Mouse (Mus musculus): Measurements from ENCODE around the gene Arl3. TPM values are rescaled to one million over a fixed set of nuclear protein-coding genes. Genes with fewer than 3 reads are reported as not detected.

The Arl3 gene
- total RNA-seq, 2 experiments from 2014 or later, result 123 to 127 TPM

GRCm38 (mm10) chr19:46538213-46538612 lies 34.8 kb downstream of the Arl3 start:
- no peak for DNase-seq (ENCODE audit: extremely low spot score in 1 of 2, low spot score in 1 of 2)

DNA sequence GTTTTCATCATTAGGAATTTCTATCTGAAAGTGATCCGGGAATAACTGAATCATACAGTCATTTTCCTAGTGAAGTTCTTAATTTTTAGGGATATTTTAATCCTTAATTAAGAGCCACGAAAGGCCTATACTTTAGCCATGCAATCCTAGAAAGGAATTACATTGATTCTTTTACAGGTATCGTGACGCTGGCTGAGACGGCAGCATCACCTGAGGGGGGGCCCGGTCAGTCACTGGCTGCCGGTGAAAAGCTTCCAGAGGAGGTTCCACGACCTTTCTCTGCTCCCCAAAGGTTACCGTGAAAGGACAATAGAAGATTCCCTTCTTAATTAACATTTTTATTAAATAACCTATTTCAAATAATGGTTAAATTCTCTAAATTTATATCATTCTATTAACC lies 35.6 kb downstream of the Arl3 start:
- no peak for DNase-seq (ENCODE audit: extremely low spot score in 1 of 2, low spot score in 1 of 2)

DNA sequence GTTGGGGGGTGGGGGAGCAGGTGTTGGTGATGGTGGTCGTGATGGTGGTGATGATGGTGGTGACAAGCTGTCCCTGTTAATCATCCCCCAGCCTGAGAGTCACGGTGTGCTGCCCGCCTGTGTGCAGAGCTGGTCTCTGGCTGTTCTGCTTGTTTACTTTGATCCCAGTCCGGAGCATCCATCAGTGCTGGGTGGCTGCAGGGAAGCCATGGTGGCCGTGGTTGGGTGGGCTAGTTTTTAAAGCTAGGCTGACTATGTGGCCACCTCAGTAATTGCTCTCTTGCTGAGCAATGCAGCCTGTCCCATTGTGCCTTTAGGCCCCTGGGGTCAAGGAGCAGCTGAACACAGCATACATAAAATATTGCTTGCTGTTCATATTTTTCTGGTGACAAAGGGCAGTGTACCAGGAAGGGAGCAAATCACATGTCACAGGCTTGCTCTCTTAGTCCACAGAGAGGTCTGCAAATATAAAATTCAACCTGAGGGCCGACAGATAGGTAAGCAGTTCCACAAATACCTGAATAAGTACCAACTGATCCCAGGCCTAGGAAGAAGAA lies 38.4 kb downstream of the Arl3 start:
- no peak for DNase-seq (ENCODE audit: extremely low spot score in 1 of 2, low spot score in 1 of 2)

DNA sequence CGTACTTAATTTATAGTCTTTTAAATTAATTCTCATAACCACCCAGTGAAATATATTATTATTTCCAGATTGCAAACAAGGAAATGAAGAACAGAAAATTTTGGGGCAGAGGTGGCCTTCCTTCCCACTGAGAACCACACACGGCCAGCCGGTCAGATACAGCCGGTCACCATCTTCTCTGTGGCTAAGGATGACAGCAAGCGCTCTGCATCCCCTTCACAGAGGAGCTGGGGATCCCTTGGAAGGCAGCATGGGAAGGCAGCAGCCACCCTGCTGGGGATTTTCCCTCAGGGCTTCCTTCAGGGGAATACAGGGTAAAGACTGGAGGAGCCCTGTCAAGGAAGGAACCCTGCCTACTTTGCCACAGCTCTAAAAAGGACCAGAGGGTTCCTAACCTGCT lies 39.5 kb downstream of the Arl3 start:
- DNase-seq (ENCODE audit: extremely low spot score in 1 of 2, low spot score in 1 of 2), result no peak

- no peak for DNase-seq (ENCODE audit: extremely low spot score in 1 of 2, low spot score in 1 of 2)
Observed at GRCm38 (mm10) chr19:46533066-46533465, 39.9 kb downstream of the Arl3 start.

DNA sequence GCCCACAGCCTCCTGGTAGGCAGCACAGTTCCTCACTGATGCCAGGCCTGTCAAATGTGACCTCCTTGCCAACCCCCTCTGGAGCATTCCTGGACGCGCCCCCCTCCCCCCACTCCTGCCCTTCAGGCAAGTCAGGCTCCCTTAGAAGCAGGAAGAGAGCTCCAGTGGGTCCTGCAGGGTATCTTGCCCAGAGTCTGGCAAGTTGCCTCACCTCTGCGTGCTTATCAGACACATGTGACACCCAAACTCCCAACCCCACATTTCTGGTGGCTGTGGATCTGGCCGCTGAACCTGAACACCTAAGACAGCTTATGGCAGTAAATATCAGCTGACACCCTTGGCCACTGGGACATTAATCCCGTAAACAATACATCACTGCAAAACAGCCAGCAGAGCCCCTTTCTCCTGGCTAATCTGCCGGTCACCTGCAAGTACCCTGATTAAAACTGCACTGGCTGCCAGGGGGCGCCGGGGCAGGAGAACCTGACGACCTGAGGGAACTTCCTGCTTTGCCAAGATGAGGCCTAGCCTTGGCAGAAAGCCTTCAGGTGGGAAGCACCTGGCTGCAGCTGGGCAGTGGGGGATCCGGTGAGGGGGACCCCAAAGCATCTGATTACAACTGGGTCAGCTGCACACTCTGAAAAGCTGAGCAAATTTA lies 40.8 kb downstream of the Arl3 start:
- DNase-seq (ENCODE audit: extremely low spot score in 1 of 2, low spot score in 1 of 2), result no peak

GRCm38 (mm10) chr19:46531071-46532030 lies 41.6 kb downstream of the Arl3 start:
- no peak for DNase-seq (ENCODE audit: extremely low spot score in 1 of 2, low spot score in 1 of 2)

- DNase-seq (ENCODE audit: extremely low spot score in 1 of 2, low spot score in 1 of 2), result no peak
Observed at GRCm38 (mm10) chr19:46530449-46530990, 42.5 kb downstream of the Arl3 start.

- no peak for DNase-seq (ENCODE audit: extremely low spot score in 1 of 2, low spot score in 1 of 2)
Observed at GRCm38 (mm10) chr19:46529601-46530448, 43.2 kb downstream of the Arl3 start.

GRCm38 (mm10) chr19:46528529-46529213 lies 44.3 kb downstream of the Arl3 start:
- DNase-seq (ENCODE audit: extremely low spot score in 1 of 2, low spot score in 1 of 2), result no peak

DNA sequence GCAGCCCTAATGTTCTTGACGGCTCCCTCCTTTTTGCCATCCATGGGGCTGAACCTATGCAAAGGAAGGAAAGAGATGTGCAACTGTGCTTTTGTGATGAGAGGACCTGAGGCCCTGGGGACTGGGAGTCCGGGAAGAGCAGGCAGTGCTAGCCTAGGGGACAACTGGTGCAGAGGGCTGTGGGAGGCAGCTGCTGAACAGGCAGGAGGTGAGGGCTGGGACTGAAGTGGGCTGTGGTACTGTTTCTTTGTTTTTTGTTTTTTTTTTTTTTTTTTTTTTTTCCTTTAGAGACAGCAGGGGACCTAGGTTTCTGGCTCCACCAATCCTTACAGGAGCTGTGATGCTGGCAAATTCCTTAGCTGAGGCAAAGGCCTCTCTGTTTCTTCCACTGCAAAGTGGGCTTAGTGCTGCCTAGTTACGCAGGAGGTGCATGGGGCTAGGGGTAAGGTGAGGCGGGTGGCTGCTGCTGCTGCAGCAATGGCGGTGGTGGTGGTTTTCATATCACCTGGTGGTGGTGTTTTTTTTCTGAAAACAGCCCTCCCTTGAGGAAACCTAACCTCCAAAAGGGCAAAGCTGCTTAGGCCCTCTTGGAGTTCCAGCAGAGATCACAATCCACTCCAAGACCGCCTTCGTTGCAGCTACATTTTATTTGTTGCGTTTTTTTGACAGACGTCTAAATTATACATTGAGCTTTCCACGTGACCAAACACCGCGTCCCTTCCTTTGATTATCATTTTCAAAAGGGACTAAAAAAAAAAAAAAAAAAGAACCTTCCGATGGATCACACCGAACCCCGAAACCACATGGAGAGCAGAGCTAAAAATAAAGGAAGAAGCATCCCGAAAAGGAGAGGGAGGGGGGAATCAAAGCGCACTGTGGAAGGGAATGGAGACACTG lies 45.1 kb downstream of the Arl3 start:
- DNase-seq (ENCODE audit: extremely low spot score in 1 of 2, low spot score in 1 of 2), result no peak

DNA sequence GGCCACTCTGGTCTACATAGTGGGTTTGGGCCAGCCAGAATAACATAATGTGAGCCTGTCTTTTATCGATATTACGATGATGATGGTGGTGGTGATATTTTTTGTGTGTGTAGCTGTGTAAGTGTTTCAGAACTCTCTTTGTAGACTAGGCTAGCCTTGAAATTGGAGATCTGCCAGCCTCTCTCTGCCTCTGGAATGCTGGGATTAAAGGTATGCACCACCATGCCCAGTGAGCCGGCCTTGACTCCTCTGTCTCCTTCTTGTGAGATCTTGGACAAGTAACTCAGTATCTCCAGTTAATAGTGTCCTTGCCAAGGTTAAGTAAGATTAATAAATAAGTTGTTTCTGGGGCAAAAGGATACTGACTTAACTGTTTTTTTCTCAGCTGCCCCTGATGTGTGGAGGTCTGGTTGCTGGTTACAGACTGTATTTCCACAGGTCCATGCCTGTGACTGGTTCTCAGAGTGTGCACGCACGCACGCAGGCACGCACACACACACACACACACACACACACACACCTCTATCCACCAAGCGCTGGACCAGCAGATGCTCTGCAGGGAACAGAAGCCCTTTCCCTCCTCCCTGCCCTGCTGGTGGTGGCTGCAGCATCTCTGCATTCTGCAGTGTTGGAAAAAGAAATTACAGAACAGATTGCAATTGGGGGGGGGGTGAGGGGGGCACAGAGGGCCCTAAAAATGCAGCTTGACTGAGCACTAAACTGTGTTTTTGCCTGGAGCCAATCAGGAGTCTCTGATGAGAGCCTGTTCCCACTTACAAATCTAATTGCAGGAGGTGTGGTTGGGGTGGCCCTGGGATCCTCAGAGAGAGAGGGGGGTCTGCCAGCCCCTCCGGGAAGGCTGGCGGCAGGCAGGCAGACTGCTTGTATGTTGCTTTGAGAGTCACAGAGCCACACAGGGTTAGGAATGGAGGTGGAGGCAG lies 47.0 kb downstream of the Arl3 start:
- DNase-seq (ENCODE audit: extremely low spot score in 1 of 2, low spot score in 1 of 2), result no peak

- no peak for DNase-seq (ENCODE audit: extremely low spot score in 1 of 2, low spot score in 1 of 2)
Observed at GRCm38 (mm10) chr19:46524601-46525321, 48.2 kb downstream of the Arl3 start.

GRCm38 (mm10) chr19:46524152-46524544 lies 48.9 kb downstream of the Arl3 start:
- DNase-seq (ENCODE audit: extremely low spot score in 1 of 2, low spot score in 1 of 2), result no peak

DNA sequence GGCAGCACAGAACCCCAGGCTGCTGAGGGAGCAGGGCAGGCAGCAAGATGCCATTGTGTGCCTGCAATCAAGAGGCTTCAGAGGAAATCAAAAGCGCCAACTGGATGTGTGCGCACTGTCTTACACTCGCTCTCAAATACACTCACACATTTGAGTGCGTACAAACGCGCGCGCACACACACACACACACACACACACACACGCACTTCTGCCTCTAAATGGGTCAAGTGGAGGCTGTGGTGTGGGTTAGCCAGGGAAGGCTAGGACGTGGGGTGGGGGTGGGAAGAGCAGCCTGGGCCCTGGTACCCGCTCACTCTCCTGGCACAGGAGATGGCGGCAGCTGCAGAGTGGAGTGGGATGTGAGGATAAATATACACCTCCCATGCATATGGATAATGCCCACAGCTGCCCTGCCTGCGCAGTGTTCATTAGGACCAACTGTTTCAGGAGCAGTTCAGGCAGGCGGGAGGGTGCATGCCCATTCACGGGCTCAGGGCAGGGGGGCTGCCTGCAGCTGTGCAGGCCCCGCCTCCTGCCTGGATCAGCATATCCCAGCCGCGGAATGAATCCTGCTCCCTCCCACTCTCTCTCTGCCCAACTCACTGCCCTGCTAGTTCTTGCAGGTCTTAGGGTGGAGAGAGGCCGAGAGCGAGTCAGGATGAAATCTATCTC lies 49.4 kb downstream of the Arl3 start:
- DNase-seq (ENCODE audit: extremely low spot score in 1 of 2, low spot score in 1 of 2), result peak in 1 of 2 experiments; percentile 47

DNA sequence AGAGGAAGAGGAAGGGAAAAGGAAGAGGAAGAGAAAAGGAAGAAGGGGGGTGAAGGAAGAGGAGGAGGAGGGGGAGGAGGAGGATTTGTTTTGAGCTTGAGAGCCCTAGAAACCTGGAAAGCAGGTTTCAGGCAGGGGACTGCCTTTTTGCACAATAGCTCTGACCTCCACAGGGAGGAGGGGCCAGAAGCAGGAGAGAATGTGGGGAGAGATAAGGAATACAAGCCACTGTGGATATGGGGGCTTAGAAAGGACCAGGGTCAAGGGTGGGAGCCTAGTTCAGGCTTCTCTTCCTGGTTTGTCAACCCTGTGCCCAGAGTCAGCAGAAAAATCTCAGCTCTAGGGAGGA lies 49.9 kb downstream of the Arl3 start:
- no peak for DNase-seq (ENCODE audit: extremely low spot score in 1 of 2, low spot score in 1 of 2)

Data from layer of hippocampus, postnatal 25 days (tissue).